Mouse (Mus musculus) right cerebral cortex, postnatal 25 days (tissue): Measurements from ENCODE around the gene Cap2.

Source experiments
- DNase-seq: peaks from one replicate; pipeline ENCODE4 v3.0.0; 2022

Gene Cap2

DNA sequence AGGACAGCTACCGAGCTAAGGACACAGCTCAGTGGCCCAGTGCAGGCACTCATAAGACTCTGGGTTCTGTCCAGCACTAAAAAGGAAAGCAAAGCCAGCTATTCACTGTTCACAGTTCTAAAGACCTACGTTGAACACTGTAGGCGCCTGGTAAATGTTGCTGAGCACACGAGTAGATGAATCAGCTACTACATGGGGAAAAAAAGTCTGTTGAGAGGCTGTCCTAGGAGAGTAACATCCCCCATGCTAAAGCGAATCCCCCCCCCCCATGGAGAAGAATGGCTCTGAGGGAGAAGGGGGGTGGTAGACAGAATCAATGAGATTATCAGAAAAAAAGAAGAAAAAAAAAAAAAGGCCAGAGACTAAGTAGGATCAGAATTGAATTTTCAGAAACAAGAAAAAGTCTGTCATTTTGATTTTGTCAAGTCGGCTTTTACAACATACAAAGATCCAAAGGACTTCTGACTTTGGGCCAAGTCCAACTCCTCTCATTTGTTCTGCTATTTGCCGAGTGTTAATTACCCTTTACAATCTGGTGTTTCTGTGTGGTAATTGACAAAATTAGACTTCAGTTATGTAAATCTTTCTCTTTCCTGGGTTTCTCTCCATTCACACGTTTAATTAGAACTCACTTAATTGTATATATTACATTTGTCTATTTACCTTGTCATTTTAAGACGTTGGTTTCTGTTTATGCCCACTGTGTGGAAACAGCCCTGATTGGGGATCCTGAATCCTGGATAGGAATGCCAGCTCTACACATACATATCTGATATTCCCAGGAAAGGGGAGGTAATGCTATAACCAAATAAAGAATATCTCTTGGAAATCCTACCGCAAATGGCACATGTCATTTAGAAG, 139.2 kb downstream of the Cap2 start:
- DNase-seq = no peak

DNA sequence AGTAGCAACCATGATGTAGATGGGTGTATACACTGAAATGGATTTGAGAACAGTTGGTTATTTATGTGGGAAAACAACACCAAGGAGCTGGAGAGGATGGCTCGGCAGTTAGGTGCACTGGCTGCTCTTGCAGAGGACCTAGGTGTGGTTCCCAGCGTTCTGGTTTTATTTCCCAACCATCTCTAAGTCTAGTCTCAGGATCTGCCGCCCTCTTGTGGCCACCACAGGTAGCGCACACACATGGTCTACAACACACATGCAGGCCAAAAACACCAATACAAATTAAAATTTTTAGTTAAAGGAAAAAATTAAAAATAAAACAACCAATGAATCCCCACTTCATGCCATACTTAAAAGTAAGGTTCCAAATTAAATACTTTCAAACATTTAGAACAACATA, 140.7 kb downstream of the Cap2 start:
- DNase-seq = no peak

DNA sequence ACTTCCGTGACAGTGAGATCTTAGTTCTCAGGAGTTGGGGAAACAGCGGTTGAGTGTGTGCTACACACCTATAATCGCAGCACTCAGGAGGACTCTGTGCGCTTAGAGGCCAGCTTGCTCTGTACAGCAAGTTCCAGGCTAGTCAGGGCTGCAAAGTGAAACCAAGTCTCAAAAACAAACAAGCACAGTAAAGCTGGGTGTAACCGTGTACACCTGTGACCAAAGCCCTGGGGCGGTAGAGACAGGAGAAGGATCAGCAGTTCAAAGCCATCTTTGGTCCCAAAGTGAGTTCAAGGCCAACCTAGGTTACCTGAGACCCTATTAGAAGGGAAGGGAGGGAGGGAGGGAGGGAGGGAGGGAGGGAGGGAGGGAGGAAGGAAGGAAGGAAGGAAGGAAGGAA, 142.5 kb downstream of the Cap2 start:
- DNase-seq = no peak

DNA sequence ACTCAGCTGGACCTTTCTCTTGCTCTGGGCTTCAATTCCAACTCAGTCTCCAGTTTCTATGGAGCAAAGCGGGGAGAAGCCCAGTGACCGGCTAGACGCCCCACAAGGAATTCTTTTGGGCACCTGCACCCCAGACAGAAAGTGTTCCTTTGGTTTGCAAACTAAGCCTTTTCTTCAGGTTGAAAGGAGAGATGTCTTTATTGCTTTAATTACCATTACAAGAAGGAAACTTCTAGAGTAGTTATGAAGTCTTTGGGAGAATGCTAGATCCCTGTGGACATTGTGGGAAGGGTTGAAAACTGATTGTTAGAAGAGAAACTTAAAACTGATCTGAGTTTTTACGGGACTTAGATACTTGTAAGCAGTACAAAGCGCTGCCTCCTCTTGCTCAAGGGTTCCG, 143.8 kb downstream of the Cap2 start:
- DNase-seq = no peak

DNA sequence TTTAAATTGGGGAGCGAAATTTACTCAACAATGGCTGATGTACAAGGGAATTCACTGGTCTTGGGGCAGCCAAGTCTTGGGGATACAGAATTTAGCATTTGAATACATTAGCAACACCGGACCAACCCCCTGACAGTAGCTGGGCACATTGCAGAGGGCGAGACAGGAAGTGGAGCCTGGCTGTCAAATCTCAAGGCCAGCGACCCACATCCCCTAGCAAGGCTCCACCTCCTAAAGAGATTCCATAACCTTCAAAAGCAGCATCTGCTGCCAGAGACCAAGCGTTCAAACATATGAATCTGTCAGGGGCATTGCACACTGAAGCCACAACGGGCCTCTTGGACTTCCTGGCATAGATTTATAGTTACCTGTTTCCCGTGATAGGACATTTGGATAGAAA, 150.2 kb downstream of the Cap2 start:
- DNase-seq = no peak

DNA sequence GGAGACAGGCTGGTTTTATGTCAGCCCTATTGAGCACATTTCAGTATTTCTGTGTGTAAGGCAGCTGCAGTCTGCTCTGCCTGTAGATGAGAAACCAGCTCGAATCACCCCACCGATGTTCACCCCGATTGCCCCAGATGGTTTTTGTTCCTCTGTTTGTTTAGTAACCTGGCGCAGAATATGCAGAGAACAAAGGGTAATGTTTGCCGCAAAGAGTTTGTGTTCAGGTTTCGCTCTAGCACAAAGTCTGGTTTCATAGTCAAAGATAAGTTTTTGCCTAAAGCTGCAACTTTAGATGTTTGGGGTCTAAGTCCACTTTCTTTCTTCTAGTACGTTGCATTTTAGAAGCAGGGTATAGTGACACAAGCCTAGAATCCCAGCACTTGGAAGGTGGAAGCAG, 151.0 kb downstream of the Cap2 start:
- DNase-seq = no peak

DNA sequence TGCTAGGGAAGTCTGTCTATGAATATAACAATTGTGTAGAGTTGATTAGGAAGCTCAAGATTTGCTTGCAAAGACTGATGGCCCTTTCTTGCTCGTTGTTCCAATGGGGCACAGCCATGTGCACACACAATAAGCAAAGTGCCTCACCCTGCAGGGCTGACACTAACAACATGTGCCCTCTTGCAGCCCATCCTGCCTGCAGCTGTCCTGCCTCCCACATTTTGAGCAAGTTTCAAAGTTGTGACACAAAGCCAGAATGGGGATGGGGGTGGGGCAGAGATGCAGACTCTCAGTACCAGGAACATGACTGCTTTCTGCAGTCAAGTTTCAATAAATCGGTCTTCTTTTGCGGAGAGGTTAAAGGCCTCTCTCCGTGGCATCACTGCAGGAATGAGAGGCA, 152.0 kb downstream of the Cap2 start:
- DNase-seq = no peak

DNA sequence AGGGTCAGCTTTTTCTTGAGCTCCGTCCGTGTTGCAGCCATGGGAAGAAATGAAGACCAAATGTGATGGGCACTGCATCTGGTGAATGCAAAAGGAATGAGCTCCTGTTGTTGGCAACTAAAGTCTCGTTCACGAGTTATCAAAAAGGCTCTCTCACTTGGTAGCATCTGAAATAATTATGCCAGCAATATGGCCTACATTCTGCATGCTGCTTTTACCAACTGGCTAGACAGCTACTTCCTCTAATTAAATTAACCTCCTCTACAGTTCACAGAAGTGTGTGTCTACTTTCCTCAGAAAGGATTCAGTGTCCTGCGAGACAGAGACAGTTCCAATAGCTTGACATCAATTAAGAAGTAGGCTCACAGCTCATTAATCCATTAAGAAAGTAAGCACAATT, 152.9 kb downstream of the Cap2 start:
- DNase-seq = no peak

DNA sequence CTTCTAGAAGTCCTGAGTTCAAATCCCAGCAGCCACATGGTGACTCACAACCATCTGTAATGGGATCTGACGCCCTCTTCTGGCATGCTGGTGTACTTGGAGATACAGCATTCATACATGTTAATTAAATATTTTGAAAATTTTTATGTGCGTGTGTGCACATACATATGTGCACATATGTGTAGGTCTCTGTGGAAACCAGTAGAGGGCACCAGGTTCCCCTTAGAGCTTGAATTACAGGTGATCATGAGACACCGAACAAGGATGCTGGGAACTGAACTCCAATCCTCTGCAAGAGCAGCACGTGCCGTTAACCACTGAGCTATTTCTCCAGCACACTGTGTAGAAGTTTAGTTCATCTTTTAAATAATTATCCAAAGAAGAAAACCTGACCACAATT, 157.6 kb downstream of the Cap2 start:
- no peak for DNase-seq

DNA sequence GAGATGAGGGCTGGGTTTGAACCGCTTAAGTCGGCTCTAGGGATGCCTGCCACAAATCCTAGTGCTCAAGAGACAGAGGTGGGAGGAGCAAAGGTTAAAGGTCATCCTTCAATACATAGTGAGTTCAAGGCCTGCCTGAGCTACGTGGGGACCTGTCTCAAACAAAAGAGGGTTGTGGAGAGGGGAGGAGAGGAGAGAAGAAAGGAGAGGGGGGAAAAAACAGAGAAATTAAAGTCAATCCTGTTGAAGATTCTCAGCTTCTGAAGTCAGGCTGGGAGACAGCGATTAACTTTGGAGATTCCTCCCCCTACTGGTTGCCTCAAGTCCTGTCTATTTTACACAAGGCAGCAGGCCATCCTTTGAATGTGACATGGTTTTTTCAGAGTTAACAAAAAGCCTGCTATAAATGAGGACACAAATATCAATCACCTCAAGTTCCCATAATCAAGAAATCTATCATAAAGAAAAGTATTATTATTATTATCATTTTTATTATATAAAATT, 161.9 kb downstream of the Cap2 start:
- DNase-seq = no peak

DNA sequence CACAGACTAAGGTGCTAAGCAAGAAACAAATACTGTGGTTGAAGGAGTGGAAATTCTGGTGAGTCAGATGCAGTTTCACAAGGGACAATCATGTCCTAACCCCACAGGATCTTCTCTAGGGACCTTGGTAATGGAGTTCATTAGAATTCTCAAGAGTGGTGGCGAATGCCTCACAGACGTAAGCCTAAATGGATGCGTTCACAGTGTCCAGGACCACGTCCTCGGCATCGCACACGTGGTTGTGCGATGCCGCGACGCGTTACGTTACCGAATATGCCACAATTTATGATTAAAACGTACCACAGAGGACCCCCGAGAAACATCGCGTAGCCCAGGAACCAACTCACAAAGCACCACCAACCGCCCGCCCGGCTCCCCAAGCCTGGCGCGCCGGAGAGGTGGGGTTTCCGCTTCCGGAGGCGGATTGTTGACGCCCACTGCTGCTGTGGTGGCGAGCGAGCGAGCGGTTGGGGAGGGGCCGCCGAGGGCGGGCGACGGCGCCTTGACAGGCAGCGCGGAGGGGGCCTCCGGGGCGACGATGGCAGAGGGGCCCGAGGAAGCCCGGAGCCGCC, 167.5 kb downstream of the Cap2 start, which contains the start of gene Fam8a1:
TSS of gene Fam8a1 (plus strand) at position 475 of the 572 bp plus-strand sequence.
- peak; percentile 92 for DNase-seq

DNA sequence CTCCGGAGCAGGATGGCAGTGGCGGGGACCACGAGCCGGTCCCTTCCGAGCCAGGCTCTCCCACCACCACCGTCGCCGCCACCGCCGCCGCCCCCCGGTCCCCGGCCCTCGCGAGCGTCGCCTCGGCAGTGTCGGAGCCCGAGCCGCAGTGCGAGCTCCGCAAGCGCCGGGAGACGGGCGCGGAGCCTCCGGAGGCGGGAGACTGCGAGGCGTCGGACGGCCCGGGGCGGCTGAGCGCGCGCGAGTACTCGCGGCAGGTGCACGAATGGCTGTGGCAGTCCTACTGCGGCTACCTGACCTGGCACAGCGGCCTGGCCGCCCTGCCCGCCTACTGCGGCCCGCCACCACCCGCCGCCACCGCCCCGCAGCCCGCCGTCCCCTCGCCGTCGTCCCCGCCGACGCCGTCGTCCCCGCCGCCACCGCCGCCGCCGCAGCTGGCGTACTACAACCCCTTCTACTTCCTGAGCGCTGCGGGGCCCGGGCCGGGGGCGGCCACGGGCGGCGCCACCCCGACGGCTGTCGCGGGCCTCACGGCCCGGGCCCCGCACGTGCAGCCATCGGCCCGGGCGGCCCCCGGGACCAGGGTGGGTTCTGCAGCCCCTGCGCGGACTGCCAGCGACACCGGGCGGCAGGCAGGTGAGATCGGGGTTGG, 168.1 kb downstream of the Cap2 start:
- peak; percentile 40 for DNase-seq

DNA sequence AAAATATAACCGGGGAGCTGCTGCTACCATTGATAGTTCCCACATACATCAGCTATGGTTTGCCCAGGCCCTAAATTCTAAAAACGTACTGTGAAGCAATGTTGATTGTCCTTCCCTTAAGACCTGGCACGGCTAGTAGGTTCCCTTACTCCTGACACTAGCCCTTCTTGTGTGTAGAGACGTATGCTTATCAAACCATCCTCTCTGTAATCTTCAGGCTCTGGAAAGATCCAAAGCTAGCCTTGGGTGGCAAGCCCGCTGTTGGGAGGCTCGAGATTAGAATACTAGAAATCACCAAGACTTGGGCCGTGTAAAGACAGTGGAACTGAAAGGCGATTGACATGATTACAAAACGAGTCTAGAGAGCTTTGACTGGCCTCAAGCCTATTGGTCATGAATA, 168.9 kb downstream of the Cap2 start:
- DNase-seq = no peak

DNA sequence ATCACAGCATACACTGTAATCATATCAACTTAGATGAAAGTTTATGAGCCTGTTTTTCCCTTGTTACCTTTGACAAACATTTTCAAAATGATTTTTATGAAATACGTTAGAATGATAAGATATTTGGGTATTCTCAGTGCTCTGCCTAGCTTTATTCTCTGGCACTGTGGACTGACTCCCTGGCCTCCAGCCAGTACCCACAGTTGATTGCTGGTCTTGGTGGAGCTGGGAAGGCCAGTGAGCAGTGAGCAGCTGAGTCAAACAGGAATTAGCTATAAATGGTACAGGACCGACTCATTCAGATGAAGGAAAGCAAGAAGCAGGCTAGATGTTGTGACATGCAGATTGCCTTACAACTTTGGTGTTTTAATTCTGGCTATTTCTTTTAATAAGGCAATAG, 173.0 kb downstream of the Cap2 start:
- no peak for DNase-seq

DNA sequence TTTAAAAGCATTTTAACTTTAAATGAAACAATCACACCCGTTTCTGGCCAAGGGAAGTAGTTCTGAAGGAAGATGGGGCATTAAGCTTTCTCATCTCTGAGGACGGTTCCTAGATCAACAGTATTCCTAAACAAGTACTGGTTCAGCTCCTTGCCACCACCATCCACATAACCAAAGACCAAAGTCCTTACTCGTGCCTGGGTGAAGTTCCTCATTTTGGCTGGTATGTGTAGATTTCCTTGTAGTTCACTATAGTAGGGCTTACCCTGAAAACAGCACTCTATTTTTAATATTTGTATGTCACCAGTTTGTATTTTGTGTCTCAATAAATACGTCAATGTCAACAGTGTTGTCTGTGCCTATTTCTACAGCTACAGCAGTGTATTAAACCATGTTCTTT, 176.1 kb downstream of the Cap2 start:
- no peak for DNase-seq

DNA sequence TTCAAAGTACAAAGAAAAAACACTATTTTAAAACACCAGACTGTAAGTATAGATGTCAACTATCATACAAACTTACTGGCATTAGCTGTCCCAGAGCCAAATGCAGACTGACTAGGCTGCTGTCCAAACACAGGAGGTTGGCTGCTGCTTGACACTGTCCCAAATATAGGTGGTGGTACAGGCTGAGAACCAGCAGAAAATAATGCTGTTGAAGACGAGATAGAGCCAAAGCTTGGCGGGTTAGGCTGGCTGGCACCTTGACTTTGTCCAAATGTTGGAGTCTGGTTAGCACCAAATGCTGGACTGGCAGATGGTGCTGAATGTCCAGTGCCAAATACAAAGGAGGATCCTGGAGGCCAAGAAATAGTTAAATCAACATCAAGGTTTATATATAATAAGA, 181.3 kb downstream of the Cap2 start:
- DNase-seq = no peak

DNA sequence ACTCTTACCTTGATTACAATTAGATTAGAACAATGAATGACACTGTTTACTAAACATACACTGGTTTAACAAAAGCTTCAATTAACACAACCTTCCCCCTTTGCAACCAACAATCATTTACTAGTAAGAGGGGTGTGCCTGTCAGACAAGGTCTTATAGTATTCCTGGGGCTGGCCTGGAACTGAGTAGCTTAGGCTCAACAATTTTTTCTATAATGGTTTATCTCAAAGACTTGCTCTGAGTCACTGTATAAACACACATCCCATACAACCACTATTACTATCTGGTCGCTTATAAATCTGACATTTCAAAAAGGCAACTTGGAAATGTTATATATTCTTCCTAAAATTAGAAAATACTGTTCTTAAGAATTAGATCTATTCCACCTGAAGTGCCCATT, 181.7 kb downstream of the Cap2 start:
- no peak for DNase-seq

DNA sequence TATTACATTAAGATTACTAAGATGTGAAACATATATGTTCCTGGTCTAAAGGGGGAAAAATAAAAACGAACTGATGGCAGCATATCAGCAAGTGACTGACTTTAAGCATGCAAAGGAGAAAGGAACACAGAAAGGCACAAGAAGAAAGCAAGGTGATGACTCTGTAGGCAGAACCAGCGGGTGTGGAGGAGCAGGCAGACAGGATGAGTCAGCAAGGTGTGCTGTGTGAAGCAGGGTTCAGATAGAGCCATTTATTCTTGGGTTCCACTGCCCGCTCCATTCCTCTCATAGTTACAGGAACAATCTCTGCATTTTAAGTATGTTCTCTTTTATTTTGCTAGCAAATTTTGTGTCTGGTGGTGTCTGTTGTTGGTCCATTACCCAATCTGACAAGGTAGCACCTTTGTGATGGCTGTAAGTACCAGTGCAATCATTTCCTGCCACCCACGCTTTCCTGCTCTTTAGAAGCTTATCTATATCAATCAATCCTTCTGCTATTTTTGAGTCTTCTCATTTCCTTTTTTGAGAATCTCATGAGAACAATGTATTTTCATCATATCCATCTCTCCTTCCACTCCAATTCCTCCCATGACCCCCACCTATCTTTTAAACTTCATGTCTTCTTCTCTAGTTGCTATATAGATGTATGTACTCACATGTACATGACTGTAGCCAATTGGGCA, 189.1 kb downstream of the Cap2 start:
- no peak for DNase-seq

DNA sequence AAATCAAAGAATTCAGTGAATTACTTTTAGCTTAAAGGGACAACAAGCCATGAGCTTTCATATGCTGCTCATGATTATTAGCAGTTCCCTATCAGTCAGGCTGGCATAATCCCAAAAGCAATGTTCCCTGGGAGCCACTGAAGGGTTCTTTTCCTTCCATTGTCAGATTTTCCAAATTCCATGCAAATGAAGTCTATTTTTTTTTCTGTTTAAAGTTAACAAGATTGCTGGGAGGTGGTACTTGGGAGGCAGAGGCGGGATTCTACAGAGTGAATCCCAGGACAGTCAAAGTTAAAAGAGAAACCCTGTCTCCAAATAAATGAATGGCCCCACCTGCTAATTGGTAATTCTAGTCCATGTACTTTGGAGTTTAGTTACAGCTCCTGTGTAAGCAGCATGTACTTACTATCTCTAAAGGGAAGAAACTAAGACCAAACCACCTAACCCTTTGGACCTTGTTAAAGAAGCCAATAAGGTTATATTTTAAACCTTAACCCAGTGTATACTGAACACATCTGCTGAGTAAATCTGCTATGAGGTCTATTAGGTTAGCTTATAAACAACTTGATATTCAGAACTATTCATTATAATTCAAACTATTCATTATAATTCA, 193.8 kb downstream of the Cap2 start:
- DNase-seq = no peak

DNA sequence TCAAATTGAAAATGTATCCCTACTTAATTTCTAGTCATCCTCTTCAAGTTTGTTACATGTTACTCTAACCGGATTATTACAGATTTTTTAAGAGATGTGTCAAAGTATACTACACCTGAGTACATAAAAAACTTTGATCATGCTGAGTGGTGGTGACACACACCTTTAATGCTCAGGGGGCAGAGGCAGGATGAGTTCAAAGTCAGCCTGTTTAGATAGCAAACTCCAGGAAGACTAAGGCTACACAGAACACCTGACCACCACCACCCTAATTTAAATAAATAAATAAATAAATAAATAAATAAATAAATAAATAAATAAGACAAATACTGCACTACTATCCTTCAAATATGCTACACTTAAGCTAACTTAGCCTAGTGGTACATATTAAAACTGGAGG, 194.3 kb downstream of the Cap2 start:
- DNase-seq = no peak

DNA sequence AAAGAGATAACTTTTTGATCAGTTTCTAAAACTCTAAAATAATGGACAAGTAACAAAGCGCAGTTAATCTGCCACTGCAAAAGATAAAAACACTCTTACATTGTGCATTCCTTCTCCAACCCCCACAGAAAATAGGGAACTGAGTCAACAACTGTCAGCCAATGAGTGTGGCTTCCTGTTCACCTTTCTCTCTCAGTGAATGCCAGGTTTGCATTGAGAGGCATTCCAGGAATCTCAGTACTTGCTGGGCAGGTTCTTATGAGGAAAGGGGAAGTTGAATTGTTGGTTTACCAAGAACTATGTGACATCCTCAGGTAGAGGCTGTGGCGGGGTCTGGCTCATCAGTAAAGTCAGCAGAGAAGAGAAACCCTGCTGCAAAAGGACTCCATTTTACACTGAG, 195.1 kb downstream of the Cap2 start:
- no peak for DNase-seq

DNA sequence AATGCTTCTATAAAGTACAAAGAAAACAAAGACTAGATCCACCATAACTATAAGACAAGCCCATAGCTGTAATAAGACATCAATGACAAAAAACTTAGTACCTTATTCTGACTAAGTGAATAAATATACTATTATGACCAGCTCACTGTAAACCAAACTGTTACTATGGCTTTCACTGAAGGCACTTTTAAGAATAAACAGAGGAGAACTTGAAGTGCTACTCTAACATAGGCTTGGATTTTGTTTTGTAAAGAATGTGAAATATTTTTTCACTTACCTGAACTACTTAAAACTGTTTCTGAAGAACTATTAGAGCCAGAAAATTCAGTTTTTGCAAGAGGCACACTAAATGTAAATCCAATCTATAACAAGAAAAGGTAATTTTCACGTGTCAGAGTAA, 197.7 kb downstream of the Cap2 start:
- no peak for DNase-seq
